Mouse (Mus musculus): ENCODE data around the gene Anxa3. TPM values are rescaled to one million over a fixed set of nuclear protein-coding genes. Genes with fewer than 3 reads are reported as not detected.

Gene Anxa3
- total RNA-seq (2021), result 10 to 100 TPM; 26.0 to 31.7 TPM
- long read RNA-seq, experiment 1, transcript Anxa3-201 (13 exons, 1,595 nt), result major isoform, 14 of 17 reads
- long read RNA-seq, experiment 1, partial matches to known transcripts, result 1 of 17 reads
- long read RNA-seq, experiment 1, other reads (novel, unspliced or antisense), result 2 of 17 reads
- long read RNA-seq, experiment 2, transcript Anxa3-201 (13 exons, 1,595 nt), result major isoform, 14 of 21 reads
- long read RNA-seq, experiment 2, partial matches to known transcripts, result 0 of 21 reads
- long read RNA-seq, experiment 2, other reads (novel, unspliced or antisense), result 4 of 21 reads

DNA sequence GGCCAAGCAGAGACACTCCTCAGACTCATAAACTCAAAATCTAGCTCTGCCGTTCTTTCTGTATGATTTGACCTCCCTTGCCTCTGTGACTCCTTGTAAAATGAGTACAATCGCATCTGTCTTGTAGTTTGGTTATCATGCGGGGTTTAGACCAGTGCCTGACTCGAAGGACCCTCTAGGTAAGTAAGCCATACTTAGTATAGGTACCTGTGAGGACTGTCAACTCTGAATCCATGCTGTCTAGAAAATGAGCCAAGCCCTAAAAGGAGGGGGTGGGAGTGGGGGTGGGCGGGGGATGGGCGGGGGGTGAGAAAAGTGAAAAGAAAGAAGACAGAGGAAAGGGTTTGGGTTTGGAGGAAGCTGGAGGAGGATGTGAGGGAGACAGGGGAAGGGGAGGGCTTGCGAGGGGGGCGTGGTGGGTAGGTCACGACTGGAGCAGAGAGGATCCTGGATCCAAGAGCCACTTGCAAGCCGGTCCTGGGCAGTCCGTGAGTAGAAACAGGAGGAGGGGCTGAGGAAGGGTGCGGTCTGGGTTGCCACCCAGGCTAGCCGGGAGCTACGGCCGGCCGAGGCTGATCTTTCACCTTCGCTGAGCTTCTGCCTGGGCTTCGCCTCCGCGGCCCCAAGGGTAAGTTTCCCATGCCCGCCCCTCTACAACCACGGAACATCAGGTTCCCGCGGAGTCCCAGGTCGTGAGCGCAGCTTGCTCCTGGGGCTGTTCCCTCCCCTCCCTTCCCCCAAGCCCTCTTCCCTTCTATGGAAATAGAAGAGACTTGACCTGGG, at the start of gene Anxa3:
TSS of gene Anxa3 (plus strand) at position 404 of the 783 bp plus-strand sequence.
- no peak for DNase-seq (ENCODE audit: low spot score in 2 of 2)

DNA sequence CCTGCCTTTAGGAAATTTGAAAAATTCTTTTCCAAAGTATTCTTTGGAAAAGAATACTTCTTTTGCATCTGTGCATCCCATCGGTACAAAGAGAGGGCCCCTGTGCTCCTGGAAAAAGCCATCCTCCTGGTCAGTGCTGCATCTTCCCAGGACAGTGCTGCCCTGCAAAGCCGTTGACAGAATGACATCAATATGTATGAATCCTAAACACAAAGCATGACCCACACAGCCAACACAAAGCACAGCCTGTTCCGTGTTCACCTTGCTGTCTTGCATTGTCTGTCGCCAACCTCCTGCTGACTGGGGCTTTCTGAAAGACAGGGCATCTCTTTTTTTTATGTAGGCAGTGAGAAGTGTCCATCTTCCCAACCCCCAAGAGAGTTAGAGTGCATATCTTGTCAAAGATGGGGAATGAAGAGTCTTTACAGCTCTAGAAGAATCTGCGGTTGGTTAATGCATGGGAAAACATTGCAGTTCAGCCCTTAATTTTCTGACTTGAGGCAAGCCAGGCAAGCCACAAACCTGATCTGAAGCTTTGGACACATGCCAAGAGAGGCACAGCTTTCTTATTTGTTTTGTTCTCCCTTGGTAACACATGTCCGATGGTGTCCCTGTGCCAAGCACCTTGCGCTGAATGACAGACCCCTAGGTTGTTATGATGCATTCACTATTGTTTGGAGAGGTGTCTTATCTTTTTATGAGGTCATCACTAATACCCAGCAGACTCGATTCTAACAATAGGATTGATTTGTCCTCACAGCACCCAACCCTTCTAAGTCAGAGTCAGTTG, 45.7 kb upstream of the Anxa3 start:
- DNase-seq (ENCODE audit: low spot score in 2 of 2), result no peak

DNA sequence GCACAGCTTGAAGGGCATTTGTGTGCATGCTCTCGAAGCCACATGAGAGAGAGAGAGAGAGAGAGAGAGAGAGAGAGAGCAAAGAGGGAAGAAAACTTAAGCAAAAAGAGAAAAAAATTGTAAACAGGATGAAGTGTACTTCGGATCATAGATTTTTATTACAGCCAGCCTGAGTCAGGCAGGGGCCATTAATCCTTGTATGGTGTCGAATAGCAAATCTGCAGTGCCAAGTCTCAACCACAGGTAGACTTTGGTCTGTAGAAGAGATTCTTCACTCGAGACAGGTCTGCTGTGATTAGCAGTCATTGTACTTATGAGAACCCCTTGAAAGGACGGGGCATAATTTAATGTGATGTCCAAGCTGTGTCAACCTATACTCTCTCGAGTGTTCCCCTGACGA, 35.5 kb upstream of the Anxa3 start:
- no peak for DNase-seq (ENCODE audit: low spot score in 2 of 2)

DNA sequence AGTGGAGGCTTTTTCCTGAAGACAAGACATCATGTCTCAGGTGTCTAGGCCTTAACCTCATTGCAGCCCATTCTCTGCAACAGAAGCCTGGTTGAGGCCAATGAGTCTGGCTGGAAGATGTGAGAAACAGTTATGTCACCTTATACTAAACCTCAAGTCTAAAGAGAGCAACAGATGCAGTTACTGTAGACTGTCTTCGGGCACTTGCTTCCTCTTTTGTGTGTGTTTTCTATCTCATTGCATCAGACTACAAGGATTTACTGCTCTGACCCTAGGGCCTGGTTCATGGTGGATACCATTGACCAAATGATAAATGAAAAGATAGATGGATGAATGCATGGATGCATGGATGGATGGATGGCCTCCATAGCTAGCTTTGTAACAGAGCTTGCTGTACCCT, 31.1 kb upstream of the Anxa3 start:
- no peak for DNase-seq (ENCODE audit: low spot score in 2 of 2)

DNA sequence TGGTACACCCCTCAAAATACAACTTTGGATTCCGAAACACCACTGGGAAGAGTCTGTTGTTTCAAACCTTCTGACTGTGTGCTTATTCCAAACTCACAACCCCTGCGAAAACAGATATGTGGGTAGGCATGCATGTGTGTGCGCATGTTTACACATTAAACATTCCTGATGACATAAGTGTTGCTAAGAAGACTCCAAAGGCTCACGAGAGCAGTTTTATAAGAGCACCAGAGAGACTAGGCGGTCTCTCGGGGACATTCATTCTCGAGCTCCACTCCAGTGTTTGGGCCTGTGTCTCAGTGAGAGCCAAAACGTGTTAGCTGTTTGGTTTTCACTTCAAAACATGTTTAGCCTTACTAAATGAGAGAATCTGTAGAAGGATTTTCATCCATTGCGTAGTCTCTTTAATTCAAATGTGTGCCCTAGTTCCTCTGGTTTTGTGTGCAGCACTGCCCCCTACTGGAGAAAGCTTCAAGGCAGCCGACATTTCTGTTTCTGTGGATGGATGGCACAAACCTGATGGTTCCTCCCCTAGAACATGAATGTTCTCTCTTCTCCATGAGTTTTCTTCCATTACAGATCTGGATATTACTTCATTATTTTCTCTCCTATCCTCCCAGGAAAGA, 24.2 kb upstream of the Anxa3 start:
- peak in 1 of 2 experiments; percentile 28 for DNase-seq (ENCODE audit: low spot score in 2 of 2)

DNA sequence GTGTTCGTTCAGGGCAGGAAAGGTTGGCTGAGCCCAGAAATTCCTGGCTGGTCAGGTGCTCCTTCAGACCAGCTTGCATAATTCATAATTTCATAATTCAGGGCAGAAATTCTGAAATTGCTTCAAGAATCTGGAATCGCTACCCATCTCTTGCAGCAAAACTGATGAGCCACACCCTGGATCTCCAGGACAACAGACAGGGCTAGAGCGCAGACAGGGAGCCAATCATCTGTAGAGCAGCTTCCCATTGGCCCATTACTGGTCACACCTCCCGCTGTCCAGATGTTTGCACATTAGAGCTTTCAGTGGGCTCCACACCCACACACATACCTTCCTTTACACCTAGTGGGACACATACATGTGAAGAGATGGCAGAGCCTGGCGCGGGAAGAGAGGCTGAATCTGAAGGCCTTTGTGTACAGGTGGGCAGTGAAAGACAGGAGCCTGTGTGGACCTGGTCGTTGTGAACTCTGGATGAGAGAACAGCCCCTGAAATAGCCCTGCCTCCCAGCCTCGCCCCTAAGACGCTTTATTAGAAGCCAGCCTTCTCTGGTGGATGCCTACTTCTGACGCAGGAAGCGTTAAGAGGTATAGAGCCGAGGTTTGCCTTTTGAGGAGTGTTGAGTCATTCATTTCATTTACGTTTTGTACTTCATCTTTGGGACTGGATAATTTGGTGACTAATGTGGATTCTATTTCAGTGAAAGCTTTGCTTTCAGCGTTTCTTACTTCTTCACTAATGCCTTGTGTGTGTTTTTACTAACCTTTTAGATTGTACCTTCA, 9.4 kb upstream of the Anxa3 start:
- no peak for DNase-seq (ENCODE audit: low spot score in 2 of 2)

DNA sequence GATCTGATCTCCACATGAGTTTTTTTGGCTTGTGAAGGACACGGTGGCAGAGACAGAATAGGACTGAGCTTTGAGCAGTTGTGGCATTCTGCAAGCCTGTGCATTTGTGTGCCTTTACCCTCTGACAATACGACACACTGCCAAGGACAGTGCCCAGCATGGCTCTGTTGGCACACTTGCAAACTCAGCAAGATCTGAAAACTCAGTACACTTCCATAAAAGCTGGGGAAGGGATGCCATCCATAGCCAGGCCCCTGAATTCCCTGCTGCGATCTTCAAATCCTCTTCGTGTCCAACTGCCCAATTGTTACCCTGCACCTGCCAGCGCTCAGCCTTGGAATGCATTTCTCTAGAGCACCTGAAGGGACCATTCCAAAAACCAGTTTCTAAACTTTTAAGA, 8.0 kb upstream of the Anxa3 start:
- DNase-seq (ENCODE audit: low spot score in 2 of 2), result no peak

DNA sequence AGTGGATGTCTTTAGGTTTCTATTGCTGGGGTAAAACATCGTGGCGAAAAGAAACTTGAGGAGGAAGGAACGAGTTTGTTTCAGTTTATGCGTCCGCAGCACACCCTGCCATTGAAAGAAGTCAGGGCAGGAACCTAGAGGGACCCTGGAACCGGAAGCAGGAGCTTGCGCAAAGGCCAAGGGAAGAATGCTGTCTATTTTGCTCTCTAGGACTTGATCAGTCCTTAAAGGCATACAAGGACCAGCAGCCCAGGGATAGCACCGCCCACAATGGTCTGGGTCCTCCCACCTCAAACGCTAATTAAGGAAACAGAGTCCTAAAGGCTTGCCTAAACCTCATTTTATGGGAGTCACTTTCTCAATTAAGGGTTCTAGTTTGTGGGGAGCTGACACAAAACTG, 717 bp upstream of the Anxa3 start:
- no peak for DNase-seq (ENCODE audit: low spot score in 2 of 2)

DNA sequence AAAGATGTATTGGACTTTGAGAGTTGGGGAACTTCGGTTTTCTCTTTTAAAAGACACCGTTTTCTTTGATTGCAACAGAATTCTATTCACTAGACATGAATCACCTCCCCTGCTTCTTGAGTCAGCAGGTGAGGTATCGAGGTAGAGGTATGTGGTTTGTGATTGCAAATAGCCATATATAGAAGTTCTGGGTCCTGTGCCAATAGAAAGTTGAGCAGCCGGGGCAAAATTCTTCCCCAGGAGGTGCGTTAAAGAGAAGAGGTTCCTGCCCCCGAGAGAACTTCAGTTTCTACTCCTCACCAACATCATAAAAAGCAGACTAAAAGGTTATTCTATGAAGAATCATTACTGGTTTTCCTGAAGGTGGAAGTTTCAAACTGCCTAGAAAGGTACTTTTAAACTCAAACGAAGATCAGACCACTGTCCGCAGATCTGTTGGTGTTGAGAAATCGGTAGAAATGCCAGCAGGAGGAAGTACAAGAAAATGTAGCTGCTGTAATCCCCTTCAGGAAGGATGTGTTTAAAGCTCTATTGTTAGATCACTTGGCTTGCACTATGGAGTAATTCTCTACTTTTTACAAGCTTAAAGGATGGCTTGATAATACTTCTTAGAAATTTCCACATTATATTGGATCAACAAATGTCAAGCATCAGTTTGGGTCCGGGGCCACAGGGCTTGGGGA, 955 bp downstream of the Anxa3 start:
- no peak for DNase-seq (ENCODE audit: low spot score in 2 of 2)

DNA sequence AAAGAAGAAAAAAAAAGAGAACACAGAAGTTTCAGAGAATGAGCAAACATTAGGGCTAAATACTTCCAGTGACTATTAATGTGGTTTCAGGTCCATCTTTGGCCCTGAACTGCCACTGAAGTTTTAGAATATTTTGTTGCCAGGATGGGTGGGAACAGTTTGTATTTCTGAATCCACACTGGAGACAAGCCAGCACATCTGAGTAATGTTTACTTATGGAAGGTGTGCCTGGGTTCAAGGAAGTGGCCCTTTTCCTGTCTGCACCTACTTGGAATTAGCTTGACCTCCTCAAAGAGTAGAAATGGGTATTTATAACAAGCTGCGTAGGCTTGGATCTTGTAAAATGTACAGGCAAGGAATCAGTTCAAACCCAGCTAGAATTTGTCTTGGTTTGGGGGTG, 2.6 kb downstream of the Anxa3 start:
- DNase-seq (ENCODE audit: low spot score in 2 of 2), result no peak

DNA sequence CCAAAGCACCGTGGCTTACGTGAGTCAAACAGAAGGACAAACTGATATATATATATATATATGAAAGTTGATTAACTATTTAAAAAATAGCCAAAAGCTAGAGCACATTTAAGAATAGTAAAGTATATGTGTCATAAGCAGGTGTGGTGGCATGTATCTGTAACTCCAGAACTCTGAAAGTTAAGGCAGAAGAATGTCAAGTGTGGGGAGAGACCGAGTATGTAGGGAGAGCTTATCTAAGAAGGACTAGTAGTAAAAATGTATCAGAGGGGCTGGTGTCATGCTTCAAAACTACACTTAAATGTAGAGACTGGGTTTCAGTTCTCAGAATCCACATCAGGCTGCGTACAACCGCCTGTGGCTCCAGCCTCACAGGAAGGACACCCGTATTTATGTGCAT, 4.3 kb downstream of the Anxa3 start:
- DNase-seq (ENCODE audit: low spot score in 2 of 2), result no peak

DNA sequence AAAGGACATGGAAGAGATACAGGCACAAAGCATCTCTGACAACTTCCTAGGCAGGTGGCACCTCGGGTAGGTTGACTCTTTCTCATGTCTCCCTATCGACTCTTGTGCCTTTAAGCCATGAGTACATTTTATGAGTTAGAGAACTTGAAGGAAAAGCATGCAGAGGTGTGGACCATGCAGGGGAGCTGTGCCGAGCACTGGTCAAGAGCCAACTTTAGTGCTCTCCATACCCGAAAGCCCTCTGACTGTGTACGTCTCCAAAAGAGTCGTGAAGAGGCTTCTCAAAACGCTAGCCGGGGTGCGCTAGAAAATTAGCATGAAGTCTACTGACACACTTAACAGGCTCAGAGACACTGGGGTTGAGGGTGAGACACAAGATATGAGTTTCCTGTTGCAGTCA, 6.0 kb downstream of the Anxa3 start:
- no peak for DNase-seq (ENCODE audit: low spot score in 2 of 2)

DNA sequence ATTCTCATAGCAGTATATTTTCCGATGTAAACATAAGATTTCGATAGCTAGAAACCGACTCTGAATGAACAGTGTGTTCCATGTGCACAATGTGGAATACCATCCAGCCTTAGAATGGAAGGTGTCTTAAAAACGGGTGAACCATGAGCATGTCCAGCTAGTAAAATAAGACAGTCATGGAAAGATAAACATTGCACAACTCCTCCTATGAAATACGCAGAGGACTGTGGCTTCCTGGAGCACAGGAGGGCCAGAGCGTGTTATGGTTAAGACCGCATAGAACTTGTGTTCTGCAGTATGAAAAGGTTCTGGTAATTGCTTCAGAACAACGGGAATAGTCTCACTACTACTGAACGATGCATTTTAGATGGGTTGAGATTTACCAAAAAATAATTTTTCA, 6.8 kb downstream of the Anxa3 start:
- no peak for DNase-seq (ENCODE audit: low spot score in 2 of 2)

DNA sequence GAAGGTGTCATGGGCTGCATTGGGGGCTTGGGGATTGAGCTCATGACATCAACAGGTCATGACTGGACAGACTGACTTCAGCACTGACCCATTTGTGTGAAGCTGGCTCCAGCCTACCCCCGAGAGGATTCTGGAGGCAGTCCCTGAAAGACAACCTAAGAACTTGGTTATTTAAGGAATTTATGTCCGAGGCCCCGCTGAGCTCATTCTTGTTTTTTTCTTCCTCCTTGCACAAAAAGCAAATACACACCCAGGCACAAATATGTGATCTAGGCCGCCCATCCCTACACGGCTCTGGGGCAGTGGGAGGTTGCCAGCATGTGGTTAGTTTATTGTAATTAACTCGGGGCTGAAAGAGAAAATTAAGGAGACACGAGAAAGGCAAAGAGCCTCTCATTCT, 9.0 kb downstream of the Anxa3 start:
- DNase-seq (ENCODE audit: low spot score in 2 of 2), result no peak

DNA sequence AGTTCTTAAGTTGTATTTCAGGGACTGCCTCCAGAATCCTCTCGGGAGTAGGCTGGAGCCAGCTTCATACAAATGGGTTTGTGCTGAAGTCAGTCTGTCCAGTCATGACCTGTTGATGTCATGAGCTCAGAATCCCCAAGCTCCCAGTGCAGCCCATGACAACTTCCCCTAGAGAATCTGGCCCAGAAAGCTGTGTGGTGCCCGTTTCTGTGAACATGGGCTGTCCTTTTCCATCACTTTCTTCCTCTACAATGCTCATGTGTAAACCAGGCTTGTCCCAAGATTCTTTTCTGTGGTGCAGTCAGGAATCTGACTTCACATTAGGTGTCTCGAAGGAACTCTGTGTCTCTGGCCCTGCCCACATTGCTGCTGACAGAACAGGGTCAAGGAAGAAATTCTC, 10.0 kb downstream of the Anxa3 start:
- DNase-seq (ENCODE audit: low spot score in 2 of 2), result no peak

DNA sequence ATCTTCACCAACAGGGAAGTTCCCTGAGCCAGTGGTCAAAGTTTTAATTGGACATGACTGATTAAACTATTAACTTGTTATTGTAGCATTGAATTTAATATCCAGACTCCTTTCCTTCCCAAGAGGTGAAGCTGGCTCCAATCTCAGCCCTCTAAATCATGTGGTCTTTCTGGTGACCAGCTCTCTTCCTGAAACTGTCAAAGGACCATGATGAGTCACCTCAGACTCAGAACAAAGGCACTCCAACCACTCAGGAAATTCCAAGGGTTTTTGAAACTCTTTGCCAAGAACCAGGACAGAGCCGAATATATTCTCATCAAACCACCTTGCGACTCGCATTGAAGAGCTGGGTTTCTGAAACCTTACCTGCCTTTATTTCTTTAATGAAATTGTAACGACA, 11.2 kb downstream of the Anxa3 start:
- DNase-seq (ENCODE audit: low spot score in 2 of 2), result no peak

DNA sequence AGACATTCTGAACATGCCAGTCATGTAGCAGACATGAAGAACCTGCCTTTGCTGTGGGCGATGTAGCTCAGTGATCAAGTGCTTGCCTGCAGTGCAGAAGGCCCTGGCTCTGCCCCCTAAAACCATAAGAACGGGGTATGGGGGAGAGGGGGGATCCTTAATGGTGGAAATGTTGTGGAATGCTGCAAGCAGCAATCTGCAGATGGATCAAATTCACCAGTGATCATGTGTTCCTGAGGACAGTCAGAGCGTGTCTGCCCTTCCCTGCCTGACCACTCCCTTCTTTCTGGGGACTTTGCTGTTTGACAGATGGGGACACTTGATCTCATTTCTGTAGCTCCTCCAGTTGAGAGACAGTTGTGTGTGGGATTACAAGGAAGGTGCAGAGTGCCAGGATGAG, 11.7 kb downstream of the Anxa3 start:
- no peak for DNase-seq (ENCODE audit: low spot score in 2 of 2)

DNA sequence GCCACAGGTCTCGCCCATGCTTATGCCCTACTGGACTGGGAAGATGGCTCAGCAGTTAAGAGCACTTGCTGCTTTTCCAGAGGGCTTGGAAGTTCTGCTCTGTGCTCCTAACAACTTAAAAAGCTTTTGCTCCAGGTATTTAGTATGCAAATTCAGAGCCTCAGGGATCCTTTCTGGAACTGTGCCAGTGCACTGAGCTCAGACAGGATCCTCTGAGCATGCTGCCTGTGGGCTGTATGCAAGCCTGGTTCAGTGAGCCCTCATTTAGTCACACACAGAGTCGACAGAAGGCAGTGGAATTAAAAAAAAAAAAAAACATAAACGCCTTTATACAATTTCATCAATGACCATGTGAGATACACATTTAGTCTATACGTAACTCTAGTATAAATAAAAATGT, 17.5 kb downstream of the Anxa3 start:
- no peak for DNase-seq (ENCODE audit: low spot score in 2 of 2)

DNA sequence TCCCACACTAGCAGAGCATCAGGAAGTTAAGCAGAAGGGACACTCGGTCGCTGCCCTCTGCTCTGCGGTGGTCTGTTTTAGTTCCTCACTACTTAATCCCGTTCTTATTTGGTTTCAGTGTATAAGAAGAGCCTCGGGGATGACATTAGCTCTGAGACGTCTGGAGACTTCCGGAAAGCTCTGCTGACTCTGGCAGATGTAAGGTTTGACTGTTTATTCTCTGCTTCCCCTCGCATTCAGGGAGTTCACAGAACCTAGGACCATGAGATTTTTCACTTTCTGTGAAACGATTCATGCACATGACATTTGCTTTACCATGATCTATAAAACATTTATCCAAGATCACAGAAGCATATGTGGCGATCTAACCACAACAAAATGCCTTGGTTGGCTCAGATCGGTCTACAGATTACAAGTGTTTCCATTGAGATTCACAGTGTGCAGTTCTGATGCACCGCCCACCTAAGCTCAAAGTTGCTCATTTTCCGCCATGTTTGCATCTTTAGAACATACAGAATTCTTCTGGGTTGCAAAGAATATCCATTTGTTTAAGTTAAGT, 31.7 kb downstream of the Anxa3 start:
- DNase-seq (ENCODE audit: low spot score in 2 of 2), result no peak

DNA sequence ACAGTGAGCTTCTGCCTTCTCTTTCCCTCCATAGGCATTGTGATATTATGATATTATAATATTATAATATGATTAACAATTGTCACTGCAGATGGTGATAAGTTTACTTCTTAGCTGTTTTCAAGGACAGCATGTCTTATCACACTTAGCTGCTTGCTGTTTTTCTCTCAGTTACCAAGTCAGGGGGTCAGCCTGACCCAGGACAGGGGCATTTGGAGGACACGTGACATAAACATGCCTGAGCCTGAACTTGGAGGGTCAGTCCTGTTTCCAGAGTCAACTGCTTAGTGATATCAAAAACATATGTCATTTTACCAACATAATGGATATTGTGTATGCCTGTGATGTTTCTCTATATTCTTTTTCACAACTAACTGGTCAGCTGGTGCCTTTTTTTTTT, 34.0 kb downstream of the Anxa3 start:
- no peak for DNase-seq (ENCODE audit: low spot score in 2 of 2)

All from adrenal gland, postnatal 4 days (tissue).